Mouse (Mus musculus) ES-Bruce4 (cell line): ENCODE data around the gene Hcrt.

Source experiments
- CTCF ChIP-seq: IDR thresholded peaks from one replicate; pipeline ENCODE4 v1.8.1; 2011; ENCODE audit warnings: low read depth, low read length
- POLR2A ChIP-seq: IDR thresholded peaks from one replicate; pipeline ENCODE4 v1.8.1; 2011; ENCODE audit warnings: low read length; ENCODE audit not compliant: insufficient read depth

GRCm38 (mm10) chr11:100724919-100725512 lies 37.7 kb downstream of the Hcrt start:
- no peak for TF ChIP-seq CTCF
- no peak for TF ChIP-seq POLR2A
